Mouse (Mus musculus): ENCODE results near the gene Tbca.

The Tbca gene

DNA sequence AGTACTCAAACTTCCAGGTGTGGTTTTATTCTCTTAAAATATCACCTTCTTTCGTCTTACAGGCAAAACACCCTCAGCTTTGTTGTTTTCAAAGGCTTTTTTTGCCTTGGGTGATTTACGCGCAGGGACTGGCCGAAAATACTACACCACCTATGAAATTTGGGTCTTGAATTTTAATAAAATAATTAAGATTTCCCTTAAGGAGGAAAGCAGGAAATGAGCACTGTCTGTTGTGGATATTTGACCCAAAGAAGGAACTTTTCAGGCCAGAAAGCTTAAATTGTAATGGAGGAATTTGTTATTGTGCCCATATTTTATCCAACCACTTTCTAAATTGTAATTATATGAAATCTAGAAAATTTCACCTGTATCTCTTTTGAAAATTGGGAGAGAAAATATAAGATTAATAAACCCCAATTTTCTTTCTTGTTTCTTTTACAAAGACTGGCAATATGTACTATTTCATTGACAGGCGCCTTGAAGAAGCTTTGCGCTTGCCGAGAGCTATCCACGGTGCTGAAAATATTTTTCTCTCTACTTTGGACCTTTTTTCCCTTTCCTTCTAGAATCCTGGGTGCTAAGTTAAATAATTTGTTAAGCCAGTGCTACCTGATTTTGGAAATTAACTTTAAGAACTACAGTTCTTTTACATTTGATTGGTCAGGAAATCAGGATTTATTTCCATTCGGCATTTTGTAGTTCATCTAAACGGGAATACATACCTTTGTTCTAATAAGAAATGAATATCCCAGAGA is 89.5 kb downstream of the Tbca start:
- DNase-seq (ENCODE audit: low read depth, low spot score), result peak; percentile 80

DNA sequence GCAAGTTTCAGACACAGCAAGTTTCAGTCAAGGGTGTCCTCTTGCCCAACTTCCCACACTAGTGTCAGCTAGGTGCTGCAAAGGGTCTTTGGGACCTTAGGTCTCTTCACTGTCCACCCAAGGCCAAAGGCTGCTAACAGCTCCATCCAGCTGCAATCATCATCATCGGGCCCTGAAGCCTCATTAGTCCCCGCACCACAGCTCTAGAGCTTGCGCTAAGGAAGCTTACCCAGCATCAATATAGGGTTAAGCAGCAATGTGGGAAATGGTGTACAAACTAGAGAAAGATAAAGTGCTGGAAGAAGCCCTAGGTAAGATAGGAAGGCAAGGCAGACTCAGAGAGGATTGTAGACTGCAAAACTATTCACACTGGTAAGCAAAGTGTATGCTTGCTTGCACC is 92.5 kb downstream of the Tbca start:
- no peak for DNase-seq (ENCODE audit: low read depth, low spot score)

DNA sequence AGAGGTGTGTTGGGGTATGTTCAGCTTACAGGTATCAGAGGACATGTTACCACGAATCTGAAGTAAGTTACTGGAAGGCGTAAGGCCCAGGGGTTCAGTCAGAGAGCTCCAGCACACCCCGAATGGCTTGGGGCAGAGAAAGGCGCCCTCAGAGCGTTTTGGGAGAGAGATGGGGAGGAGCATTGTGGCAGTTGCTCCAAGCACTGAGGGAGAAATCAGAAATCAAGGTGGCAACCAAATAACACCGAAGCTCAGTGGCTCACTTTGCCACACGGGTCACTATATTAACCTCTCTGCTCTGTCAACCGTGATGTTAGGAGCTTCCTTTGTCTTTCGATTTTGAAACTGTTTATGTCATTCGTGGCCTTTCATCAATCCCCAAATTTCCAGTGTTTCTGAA is 93.5 kb downstream of the Tbca start:
- DNase-seq (ENCODE audit: low read depth, low spot score), result no peak

DNA sequence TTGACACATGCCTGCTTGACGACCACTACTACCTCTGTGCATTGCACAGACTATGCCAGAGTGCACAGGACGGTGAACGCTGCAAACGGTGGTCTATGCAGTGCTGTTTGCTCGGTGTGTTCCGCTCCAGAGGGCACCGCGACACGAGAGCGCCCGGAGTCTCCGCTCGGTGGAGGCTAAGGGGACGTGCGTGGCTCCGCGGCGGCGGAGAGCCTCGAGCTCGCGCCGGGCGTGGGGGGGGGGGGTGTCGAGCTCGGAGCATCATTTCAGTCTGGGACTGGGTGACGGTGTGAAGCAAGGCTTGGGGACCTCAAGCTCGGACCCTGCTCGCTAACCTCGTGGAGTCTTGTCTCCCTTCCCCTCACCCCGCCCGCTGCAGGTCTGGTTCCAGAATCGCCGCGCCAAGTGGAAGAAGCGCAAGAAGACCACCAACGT is 94.0 kb downstream of the Tbca start:
- no peak for DNase-seq (ENCODE audit: low read depth, low spot score)

DNA sequence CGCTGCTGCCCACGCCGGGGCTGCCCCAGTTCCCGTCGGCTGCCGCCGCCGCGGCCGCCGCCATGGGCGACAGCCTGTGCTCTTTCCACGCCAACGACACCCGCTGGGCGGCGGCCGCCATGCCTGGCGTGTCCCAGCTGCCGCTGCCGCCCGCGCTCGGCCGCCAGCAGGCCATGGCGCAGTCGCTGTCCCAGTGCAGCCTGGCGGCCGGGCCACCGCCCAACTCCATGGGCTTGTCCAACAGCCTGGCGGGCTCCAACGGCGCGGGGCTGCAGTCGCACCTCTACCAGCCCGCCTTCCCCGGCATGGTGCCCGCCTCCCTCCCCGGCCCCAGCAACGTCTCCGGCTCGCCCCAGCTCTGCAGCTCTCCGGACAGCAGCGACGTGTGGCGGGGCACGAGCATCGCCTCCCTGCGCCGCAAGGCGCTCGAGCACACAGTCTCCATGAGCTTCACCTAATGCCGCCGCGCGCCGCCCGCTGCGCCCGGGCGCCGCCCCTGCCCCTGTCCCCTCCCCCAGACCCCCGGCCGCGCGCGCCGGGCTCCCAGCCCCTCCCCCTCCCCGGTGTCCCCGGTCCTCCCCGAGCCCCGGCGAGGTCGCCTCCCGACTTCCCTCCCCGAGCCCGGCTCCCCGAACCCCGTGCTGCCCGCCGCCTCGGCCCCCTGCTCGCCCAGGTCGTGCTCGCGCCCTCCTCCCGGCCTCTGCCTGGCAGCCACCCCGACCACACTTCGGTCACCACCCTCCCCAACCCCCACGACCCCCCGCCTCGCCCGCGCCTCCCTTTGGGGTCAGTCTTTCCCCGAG is 94.7 kb downstream of the Tbca start:
- no peak for DNase-seq (ENCODE audit: low read depth, low spot score)

DNA sequence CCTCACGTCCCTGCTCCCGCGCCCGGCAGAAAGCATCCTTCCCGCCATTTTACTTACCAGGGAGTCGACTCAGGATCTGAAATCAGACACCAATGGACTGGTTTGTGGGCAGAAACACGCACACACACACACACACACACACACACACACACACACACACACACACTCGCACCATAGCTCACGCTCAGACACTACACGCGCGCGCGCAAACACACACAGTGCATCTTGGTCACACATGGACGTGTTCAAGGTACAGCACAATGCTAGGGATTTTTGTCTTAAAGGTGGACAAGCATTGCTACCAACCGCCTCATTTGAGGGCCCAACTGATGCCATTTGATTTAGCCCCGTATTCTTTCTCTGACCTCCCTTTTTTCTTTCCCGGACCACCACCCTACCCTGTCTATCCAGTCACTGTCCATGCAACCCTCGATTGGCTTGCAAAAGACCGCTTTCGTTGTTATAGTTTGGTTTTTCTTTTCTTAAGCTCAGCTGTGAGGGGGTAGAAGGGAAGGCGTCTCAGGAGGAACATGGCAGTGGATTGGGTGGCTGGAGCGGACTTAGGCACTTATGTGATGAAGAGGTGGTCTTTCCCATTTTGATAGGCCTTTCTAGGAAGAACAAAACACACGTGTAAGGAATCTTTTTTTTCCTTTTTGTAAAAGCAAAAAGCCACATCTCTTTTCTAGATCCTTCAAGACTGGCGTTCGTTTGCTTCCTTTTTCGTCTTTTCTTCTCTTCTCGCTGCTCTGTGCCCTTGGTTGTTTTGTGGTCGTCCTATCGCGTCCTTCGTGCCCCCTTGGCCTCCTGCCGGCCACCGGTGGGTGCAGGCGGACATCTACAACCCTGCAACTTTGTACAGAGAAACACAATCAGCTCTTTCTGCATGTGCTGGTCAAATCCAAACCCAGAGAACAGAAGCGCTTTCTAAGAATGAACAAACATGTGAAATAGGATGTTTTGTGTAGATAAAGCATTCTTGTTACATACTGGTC is 95.6 kb downstream of the Tbca start:
- no peak for DNase-seq (ENCODE audit: low read depth, low spot score)

DNA sequence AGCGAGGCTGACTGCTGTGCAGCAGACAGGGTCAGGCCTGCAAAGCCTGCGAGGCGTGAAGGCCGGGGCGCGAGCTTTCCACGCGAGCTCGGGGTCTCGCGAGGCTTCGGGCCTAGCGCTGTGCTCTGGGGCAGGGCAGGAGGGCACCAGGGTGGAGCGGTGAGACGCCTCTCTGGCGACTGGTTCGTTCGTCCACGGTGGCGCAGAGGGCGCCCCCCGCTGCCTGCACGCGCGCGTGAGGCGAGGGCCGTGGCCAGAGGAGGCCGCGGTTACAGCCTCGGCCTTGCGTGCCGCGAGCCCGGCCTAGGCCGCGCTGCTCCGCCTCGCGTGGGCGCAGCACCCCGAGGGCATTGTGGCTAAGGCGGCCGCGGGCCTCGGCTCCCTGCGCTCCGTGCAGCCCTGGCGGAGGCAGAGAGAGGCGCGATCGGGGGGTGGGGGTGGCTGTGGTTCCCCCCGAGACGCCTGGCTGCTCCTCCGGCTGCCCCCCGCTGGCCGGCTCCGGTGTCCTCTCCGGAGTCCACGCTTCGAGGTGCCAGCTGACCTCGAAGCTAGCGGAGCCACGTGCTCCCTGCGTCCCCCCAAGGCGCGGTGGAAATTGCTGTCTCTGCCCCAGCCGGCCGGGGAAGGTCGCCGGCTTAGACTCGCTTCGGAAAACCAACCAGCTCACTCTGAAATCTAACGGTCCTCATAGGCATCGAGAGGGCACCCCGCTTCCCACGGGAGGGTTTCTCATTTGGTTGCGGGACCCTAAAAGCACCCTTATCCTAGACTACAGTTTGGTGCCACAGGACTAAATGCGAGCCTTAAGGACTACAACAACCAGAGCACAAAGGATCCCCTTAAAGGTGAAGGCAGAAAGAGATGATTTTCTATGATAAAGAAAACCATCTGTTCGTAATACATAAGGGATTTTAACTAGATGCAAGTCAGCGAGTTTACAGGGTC is 96.9 kb downstream of the Tbca start:
- DNase-seq (ENCODE audit: low read depth, low spot score), result no peak

All from mesoderm, embryonic 11.5 days (tissue).